Mouse (Mus musculus): ENCODE results near the gene Rps19. TPM values are rescaled to one million over a fixed set of nuclear protein-coding genes. Genes with fewer than 3 reads are reported as not detected.

Rps19 gene
- total RNA-seq, 2 experiments from 2014 or later = 577 to 615 TPM

Other genes starting within 250 kb of the Rps19 start
- under 1 TPM; 0.47 to 0.57 TPM for gene Lypd3, start 247.8 kb upstream of the Rps19 start, total RNA-seq (2021)
- gene Tex101, start 207.7 kb upstream of the Rps19 start, total RNA-seq (2021) = not detected
- gene BC049730, start 175.1 kb upstream of the Rps19 start, total RNA-seq (2021) = not detected
- gene Gm4763, start 157.5 kb upstream of the Rps19 start, total RNA-seq (2021) = not detected
- not detected for gene Cd177, start 124.1 kb upstream of the Rps19 start, total RNA-seq (2021)
- under 1 TPM in 1 of 2 experiments, not detected in 1; 0.41 TPM for gene Ceacam10, start 107.2 kb upstream of the Rps19 start, total RNA-seq (2021)
- 1 to 10 TPM in 1 of 2 experiments, not detected in 1; 3.8 TPM for gene Gm9844, start 22.2 kb upstream of the Rps19 start, total RNA-seq (2021)
- not detected for gene Lypd4, start 14.4 kb upstream of the Rps19 start, total RNA-seq (2021)
- not detected for gene Dmrtc2, start 14.3 kb upstream of the Rps19 start, total RNA-seq (2021)
- gene Cd79a, start 13.0 kb downstream of the Rps19 start, total RNA-seq (2021) = under 1 TPM; 0.30 TPM
- 10 to 100 TPM; 88.1 to 89.2 TPM for gene Arhgef1, start 18.5 kb downstream of the Rps19 start, total RNA-seq (2021)
- not detected for gene Gm4881, start 60.1 kb downstream of the Rps19 start, total RNA-seq (2021)
- gene Rabac1, start 88.4 kb downstream of the Rps19 start, total RNA-seq (2021) = 100 to 1,000 TPM; 293 to 300 TPM
- gene Atp1a3, start 121.6 kb downstream of the Rps19 start, total RNA-seq (2021) = 1,000 to 10,000 TPM; 2,078 to 2,206 TPM
- 100 to 1,000 TPM; 226 to 237 TPM for gene Grik5, start 188.0 kb downstream of the Rps19 start, total RNA-seq (2021)
- 10 to 100 TPM; 26.0 to 27.1 TPM for gene Zfp574, start 188.2 kb downstream of the Rps19 start, total RNA-seq (2021)